ENCODE assay signal across 30 mouse cellular contexts in genomic region chr11:76797236-76797635, GRCm38 (mm10). TPM values are rescaled to one million over a fixed set of nuclear protein-coding genes. Genes with fewer than 3 reads are reported as not detected.
A peak's percentile ranks its signal among the peaks of the same experiment; 100 is the strongest.
DNase-seq lines count a peak whose midpoint lies in the region; ATAC-seq lines count a peak whose summit lies in the region.
"Had no signal": no experiment of that assay in that cellular context is flagged by ENCODE, and none has a peak within 500 bp of the region (broad histone marks: within the 10 kb centered on the region; RNA-seq: fewer than 3 reads in every experiment).

No protein-coding gene starts in this region.

- H3K4me2 ChIP-seq in kidney, embryonic 15.5 days, result no peak overlapping the region
- no peak overlapping the region for H3K4me2 ChIP-seq in kidney, embryonic 14.5 days (replicated peaks; ENCODE audit: low read depth, low read length)
- H3K4me2 ChIP-seq: embryonic facial prominence, embryonic 13.5 days; forebrain, embryonic 12.5 days; forebrain, embryonic 15.5 days; heart, embryonic 13.5 days; hindbrain, embryonic 12.5 days; hindbrain, embryonic 15.5 days had no signal

- no peaks in the 10 kb centered on the region for H3K27me3 ChIP-seq in kidney, embryonic 15.5 days
- no peaks in the 10 kb centered on the region for H3K27me3 ChIP-seq in kidney, embryonic 14.5 days (ENCODE audit: control insufficient read depth, insufficient read depth, low read length)
- H3K27me3 ChIP-seq: CH12.LX; embryonic facial prominence, embryonic 13.5 days; forebrain, embryonic 12.5 days; forebrain, embryonic 15.5 days; heart, embryonic 13.5 days; hindbrain, embryonic 12.5 days; hindbrain, embryonic 15.5 days had no signal

- H3K9me3 ChIP-seq in kidney, embryonic 15.5 days (replicated peaks), result no peaks in the 10 kb centered on the region
- no peaks in the 10 kb centered on the region for H3K9me3 ChIP-seq in kidney, embryonic 14.5 days (ENCODE audit: control insufficient read depth, low read length)
- H3K9me3 ChIP-seq: embryonic facial prominence, embryonic 10.5 days; embryonic facial prominence, embryonic 13.5 days; forebrain, embryonic 12.5 days; forebrain, embryonic 15.5 days; G1E; heart, embryonic 10.5 days; heart, embryonic 13.5 days; hindbrain, embryonic 12.5 days; hindbrain, embryonic 15.5 days had no signal

- H3K27ac ChIP-seq in kidney, embryonic 15.5 days, result 0 out of 2 replicates have a peak overlapping the region, but pooled peaks have one; percentile 20
- no peak overlapping the region for H3K27ac ChIP-seq in kidney, embryonic 14.5 days (ENCODE audit: low read depth, low read length)
- H3K27ac ChIP-seq: embryonic facial prominence, embryonic 10.5 days; embryonic facial prominence, embryonic 13.5 days; forebrain, embryonic 12.5 days; forebrain, embryonic 15.5 days; heart, adult 2 months; heart, embryonic 10.5 days; heart, embryonic 13.5 days; hindbrain, embryonic 12.5 days; hindbrain, embryonic 15.5 days had no signal

- no peak for ATAC-seq in kidney, embryonic 15.5 days (replicated peaks; ENCODE audit: low FRiP score)
- ATAC-seq in kidney, embryonic 14.5 days (ENCODE audit: low FRiP score, low TSS enrichment), result no peak
- ATAC-seq: activated CD4-positive, CD25-positive, alpha-beta regulatory T cell, adult 4 months; forebrain, embryonic 15.5 days had no signal

- WGBS in kidney, embryonic 15.5 days, result 58% methylated on average over 6 of the region's 6 CpGs
- WGBS in kidney, embryonic 14.5 days, result 56% methylated on average over 6 of the region's 6 CpGs

- no peak overlapping the region for H3K9ac ChIP-seq in kidney, embryonic 15.5 days
- H3K9ac ChIP-seq in kidney, embryonic 14.5 days (ENCODE audit: low read depth, low read length), result no peak overlapping the region
- H3K9ac ChIP-seq: embryonic facial prominence, embryonic 13.5 days; forebrain, embryonic 12.5 days; forebrain, embryonic 15.5 days; heart, embryonic 13.5 days; hindbrain, embryonic 12.5 days; hindbrain, embryonic 15.5 days had no signal

- peaks cover 78% of the 10 kb centered on the region for H3K36me3 ChIP-seq in kidney, embryonic 15.5 days
- peaks cover 53% of the 10 kb centered on the region for H3K36me3 ChIP-seq in kidney, embryonic 14.5 days (ENCODE audit: control insufficient read depth, insufficient read depth, low read length)

- no peak overlapping the region for H3K4me3 ChIP-seq in kidney, embryonic 15.5 days (replicated peaks)
- H3K4me3 ChIP-seq in kidney, embryonic 14.5 days (ENCODE audit: low read length), result no peak overlapping the region
- H3K4me3 ChIP-seq: embryonic facial prominence, embryonic 10.5 days; embryonic facial prominence, embryonic 13.5 days; erythroblast, embryonic 14.5 days; forebrain, embryonic 12.5 days; forebrain, embryonic 15.5 days; heart, adult 2 months; heart, embryonic 10.5 days; heart, embryonic 13.5 days; hindbrain, embryonic 12.5 days; hindbrain, embryonic 15.5 days had no signal

- 0 out of 2 replicates have a peak, but pooled peaks cover 5% of the 10 kb centered on the region for H3K4me1 ChIP-seq in kidney, embryonic 15.5 days
- no peaks in the 10 kb centered on the region for H3K4me1 ChIP-seq in kidney, embryonic 14.5 days (ENCODE audit: control insufficient read depth, insufficient read depth, low read length)
- H3K4me1 ChIP-seq: embryonic facial prominence, embryonic 10.5 days; embryonic facial prominence, embryonic 13.5 days; forebrain, embryonic 12.5 days; forebrain, embryonic 15.5 days; heart, embryonic 10.5 days; heart, embryonic 13.5 days; hindbrain, embryonic 12.5 days; hindbrain, embryonic 15.5 days had no signal

- peak; percentile 10 for DNase-seq in kidney, adult 11 months
- DNase-seq in kidney, postnatal 4 days, result no peak
- DNase-seq in NIH3T3 (ENCODE audit: low read depth), result peak; percentile 58
- peak; percentile 47 for DNase-seq in yolk sac, embryonic 10.5 days (ENCODE audit: low spot score)
- no peak for DNase-seq in spleen, postnatal 4 days (ENCODE audit: low spot score in 2 of 2)
- DNase-seq: adrenal gland, adult 8-10 months; adrenal gland, postnatal 25 days; B cell, adult 2 months; cerebellum, adult 11-12 months; cerebellum, adult 8-10 months; cerebellum, postnatal 10 days; cerebellum, postnatal 36 days; embryo, embryonic 11 days; gastrocnemius, postnatal 25 days; heart, adult 2 months; heart, postnatal 14 days had no signal

RNA-seq across cellular contexts. Expression of gene Gosr1, which starts 33.9 kb away (rescaled TPM):
- 26.3 and 31.9 TPM in 2 replicates for polyA plus RNA-seq in kidney, embryonic 15.5 days (2015; fragmentation: Nextera tagmentation; extraction: Ambion mirVana)
- polyA plus RNA-seq in kidney, embryonic 14.5 days (2014; fragmentation: Nextera tagmentation; extraction: Ambion mirVana), result 24.1 and 37.3 TPM in 2 replicates

RNA-seq across cellular contexts. Expression of gene Cpd, which starts 49.6 kb away (rescaled TPM):
- 16.8 and 17.5 TPM in 2 replicates for polyA plus RNA-seq in kidney, embryonic 15.5 days (2015; fragmentation: Nextera tagmentation; extraction: Ambion mirVana)
- 22.1 and 35.0 TPM in 2 replicates for polyA plus RNA-seq in kidney, embryonic 14.5 days (2014; fragmentation: Nextera tagmentation; extraction: Ambion mirVana)

Comparison
In these comparisons a context has a peak if more than half of its experiments do, and no peak if none do; other contexts are left out.
1. DNase-seq: peak in kidney, adult 11 months (single experiment), NIH3T3 (single experiment) and yolk sac, embryonic 10.5 days (single experiment); none in kidney, postnatal 4 days (0 of 2) and spleen, postnatal 4 days (0 of 2).